Mouse (Mus musculus): ENCODE results near the gene Ang4.
"Not testable (repeated sequence)": the region's sequence is repeated elsewhere in the genome, so short reads cannot be mapped to it uniquely, and the experiment has no call there.

Ang4 gene

DNA sequence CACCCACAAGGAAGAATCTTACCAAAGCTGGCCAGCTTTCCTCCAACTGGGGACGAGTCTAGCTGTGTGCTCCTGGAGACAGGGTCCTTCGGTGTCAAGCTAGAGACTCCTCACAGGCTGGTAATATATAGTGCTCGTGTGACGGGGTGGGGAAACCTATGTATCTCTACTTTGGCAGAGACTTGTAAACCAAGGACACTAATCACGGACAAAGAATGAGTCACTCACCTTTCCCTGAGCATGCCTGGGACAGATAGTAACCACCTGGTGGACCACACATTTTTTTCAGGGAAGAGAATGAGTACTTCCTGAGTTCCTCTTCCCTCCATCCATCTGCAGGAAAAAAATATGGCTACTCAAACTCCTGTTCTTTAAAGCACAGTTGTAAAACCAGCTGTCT, at the start of gene Ang4:
Ang4 (minus strand) TSS at position 101 of the 400 bp plus-strand sequence.
- no peak for DNase-seq (ENCODE audit: low spot score)

DNA sequence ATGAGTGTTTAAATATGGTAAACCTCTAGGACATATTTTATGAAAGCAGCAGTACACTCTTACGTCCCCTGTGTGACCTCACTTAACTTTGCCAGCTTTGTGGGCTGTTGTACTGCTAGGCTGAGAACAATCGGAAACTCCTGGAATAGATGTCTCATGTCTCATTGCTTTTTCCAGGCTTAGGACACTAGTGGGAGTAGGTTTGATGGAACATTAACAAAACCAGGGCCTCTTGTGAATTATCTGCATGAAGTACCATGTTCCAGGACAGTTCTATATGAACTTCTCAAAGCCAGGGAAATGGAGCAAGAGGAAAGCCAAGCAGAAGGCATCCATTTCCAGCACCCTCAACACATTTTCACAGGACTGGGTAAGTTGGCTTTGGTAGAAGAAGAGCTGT, 26.4 kb upstream of the Ang4 start, which contains the start of gene AY358078:
AY358078 (plus strand) TSS at position 301 of the 400 bp plus-strand sequence.
- DNase-seq (ENCODE audit: low spot score), result no peak

DNA sequence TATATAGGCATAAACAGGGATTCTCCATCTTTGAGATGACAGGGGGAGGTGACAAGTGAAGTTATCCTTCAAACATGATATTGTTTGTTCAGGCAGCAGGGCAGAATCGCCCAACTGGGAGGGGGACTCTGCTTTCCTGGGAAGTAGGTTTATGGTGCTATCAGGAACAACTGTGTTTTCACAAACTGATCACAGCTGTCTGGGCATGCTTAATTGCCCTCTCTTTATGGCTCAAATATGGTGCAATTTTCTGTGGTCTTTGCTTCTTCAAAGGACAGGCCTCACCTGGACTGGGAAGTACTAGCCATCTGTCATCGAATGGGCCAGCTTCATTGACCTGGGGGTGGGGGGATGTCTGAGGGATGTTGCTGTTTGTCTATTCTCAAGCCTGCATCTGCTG, 20.7 kb upstream of the Ang4 start:
- no peak for DNase-seq (ENCODE audit: low spot score)

DNA sequence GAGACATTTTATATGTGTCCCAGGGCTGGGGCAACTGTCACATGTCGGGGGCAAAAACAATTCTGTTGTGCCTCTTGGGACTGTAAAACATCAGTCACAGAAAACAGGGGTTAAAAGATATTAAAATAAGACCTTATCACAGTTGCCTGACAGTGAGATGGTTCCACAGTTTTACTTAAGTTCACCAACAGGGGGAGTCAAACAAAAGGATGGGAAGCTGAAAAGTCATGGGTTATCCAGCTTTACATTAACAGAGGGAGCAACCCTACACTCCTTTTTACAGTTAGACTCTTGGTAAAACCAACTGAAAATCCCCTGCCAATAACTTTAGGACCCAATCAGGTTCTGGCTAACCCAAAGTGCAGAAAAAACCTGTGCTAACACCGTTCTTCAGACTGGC, 15.8 kb upstream of the Ang4 start:
- DNase-seq (ENCODE audit: low spot score), result no peak

DNA sequence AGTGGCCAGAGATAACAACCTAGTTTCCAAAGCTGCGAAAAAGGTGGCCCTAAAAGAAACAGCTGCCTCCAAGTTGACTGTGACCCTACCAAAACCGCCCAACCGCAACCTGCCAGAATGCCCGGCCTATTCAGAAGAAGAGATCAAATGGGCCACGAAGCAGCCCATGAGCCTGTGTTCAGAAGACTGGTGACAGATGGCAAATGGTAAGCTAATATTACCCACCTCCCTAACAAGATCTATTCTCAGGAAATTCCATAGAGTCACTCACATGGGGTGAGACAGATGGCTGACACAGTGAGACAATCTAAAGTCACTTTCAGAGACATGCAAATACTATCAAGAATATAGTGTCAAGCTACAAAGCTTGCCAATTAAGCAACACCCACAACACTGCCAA, 13.7 kb upstream of the Ang4 start:
- no peak for DNase-seq (ENCODE audit: low spot score)

DNA sequence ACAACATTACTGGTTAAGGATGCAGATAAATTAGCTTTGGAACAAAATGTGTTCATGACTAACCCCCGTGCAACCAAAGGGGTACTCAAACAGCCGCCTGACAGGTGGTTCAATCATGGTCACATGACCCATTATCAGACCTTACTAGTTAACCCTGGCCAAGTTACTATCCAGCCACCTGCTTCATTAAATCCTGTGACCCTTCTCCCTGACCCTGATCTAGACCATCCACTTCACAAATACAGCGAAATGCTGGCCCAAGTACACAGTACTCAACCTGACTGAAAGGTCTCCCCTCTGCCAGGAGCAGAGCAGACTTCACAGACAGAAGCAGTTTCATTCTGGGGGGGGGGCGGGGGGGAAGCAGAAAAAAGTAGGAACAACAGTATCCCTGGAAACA, 12.9 kb upstream of the Ang4 start:
- no peak for DNase-seq (ENCODE audit: low spot score)

DNA sequence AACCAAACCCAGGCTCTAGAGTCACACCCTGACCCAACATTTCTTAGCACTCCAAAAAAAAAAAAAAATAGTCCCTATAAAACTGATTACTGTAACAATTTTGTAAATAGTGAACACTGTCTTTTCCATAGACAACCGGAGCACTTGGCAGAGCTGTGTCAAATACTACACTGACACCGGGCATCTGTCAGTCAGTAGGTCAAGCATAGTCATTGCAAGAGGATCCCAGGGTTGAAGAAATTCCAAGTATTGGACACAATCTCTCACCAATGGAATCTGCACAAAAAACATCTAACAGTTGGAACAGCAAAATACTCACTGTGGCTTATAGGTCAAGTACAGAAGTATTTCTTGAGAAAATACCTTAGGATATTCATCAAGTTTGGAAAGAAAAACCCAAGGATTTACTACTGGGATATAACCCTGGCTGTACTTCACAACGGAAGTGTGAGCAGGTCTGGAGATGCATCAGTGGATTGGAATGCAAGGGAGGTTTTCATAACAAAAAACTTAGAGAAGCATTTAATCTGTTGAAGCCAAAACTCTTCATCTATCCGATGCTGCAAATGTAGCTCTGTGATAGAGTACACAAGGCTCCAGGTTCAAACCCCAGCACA, 5.6 kb upstream of the Ang4 start:
- no peak for DNase-seq (ENCODE audit: low spot score)

DNA sequence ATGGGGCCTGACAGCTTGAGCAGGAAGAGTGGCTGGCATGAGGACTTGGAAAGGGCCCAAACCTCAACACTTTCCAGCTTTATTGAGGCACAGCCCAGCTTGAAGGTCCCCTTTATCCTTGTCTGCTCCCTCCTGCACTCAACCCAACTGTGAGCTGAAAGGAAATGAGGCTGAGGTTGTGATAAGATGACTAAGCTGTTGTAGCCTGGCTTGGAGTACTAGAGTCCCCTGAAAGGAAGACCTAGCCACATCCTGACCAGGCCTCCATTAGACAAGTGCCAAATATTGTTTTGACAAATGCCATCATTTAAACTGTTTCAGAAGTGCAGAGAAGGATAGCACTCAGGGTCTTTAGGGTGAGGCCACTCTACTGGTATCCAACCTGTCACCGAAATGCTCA, 4.4 kb upstream of the Ang4 start:
- DNase-seq (ENCODE audit: low spot score), result no peak

DNA sequence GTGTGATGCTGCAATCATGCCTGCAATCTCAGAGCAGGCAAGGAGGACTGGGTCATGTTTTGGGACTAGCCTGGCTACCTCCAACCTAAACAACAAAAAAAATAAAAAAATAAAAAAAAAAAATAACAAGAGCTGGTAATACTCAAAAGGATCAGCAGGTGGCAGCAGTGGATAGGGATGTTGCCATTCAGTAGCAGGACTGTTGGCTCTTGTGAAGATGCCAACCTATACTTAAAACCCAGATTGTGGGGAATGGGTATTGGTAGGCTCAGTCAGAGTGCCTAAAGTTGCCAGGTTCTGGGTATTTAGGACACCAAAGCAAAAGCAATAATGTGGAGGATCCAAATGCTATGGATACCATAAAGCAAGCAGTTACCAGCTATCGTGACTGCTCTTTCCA, 2.0 kb downstream of the Ang4 start:
- DNase-seq (ENCODE audit: low spot score), result not testable (repeated sequence)

DNA sequence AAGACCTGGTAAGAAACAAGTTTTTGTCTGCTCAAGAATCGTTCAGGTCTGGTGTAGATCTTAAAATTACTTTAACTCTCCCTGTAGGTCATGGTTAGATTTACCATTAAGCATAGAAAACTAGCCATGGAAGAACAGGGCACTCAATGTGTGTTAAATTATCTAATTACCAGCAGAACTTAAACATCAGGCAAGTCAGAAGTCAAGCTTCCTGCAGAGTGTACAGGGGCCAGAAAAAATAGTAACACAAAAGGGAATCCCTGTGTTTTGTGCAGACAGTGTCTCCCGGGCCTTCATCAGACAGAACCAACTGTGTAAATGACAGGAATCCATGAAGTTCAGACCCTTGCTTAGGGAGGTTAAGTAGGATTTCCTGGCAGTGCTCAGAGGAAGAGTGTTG, 17.4 kb downstream of the Ang4 start:
- no peak for DNase-seq (ENCODE audit: low spot score)

DNA sequence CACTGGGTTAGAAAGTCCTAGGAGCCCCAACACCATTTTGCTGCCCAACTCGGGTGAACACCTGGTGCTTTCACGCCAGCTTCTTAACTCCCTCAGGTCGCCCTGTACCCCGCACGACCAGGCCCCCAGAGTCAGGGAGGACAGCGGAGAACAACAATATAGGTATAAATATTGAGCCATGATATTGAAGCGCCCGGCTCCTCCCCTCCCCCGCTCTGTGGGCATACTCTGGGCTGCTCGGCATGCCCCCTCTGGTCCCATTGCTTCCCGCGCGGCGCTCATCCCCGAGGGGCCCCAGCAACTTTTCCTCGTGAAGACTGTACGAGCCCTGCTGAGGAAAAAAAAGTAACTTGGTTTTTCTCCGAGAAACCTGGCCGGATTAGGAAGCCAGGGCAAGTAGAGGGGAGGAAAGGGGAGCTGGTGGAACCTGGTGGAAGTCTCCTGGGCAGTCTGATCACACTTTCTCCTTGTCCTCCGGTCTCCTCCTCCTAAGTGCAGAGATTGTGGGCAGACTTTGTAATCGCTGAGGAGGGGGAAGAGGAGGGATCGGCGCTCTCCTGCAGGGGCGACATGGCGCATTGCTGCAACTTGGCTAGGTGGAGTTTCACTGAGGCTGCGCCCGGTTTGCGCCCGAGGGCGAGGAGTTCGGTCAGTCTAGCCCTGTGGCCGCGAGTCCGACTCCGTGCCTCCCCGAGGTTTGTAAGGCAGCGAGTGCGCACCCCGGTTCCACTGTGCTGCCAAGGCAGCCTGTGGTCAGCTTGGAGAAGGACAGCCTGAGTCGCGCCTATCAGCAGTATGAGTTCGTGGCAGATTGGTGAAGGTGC, 32.8 kb downstream of the Ang4 start:
- no peak for DNase-seq (ENCODE audit: low spot score)

DNA sequence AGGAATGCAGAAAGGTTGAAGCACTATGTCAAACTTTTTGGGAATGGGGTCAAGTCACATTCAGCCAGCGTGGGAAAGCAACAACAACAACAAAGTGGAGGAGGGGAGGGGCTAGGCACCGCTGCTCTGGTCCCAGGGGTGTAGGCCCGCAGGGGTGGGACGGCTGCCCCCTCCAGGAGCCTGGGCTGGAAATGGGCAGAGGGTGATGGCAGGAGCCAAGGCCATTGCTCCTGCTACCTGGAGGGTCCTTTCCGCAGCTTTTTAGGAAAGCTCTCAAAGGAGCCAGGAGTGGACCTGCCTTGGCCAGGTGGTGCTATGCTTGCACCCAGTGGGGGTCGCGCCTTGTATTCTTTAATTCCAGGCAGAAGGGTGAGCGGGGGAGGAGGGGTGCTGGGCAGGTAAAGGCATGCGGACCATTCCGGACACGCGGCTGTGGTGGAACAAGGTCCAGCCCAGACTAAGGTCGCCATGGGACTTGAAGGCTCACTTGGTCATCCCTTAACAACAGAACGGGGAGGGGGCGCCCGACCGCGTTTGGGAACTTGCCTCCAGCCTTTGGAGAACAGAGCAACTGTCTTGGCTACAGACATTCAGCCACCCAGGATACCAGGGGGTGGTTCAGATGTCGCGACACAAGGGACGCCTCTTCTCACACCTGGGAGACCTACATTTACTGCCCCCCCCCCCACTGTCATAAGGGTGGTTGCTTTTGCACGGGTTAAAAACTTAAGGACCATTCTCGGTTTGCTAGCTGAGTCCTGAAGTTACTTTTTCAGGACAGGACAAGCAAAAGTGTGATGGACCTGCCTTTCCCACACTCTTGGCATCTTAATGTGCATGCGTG, 34.0 kb downstream of the Ang4 start:
- no peak for DNase-seq (ENCODE audit: low spot score)

DNA sequence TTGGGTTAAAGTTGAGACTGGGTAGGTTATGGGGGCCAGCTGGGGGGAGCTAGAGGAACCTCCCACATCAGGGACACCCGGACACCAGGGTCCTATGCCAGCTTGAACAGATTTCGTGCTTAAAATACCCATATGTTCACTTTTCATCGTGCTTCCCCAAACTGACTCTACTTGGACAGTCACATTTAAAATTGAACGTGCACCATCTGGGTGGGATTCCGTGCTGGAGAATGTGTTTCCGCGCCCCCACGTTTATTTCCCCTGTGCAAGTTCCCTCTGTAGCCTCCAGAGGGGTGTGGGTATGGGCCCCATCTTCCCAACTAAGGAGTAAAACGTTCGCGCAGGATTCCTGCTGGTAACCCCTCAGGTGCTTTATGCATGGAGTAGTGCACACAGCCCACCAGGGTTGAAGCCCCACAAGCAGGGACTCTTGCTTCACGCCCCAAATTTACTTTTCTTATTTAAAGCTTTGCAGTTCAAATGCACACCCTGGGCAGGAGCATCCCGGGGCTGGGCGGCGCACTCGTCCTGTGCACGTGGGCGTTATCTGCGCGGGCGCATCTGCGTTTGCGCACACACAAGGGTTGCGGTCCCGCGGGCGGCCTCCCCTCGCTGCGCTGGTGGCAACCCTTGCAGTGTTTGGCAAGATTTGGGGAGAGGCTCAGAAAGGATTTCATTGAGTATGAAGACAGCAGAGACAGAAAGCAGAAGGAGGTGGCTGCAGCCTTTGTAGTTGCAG, 34.8 kb downstream of the Ang4 start:
- DNase-seq (ENCODE audit: low spot score), result no peak

DNA sequence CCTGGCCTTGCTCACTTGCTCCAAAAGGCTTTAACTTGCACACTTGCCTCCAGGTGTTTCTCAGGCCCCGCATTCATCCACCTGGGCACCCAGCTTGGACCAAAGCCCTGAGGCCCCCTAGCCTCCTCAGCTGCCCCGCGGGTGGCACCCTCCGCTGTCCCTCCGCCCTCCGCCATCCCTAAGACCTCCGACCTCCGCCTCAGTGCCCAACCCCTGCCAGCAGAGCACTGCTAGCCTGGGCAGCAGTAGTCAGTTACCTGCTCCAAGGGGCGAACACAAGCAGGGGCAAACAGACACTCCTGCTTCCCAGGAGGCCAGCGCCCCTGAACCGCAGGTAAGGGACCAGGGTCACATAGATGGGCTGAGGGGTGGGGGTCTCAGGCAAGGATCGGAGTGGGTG, 35.4 kb downstream of the Ang4 start:
- DNase-seq (ENCODE audit: low spot score), result no peak

DNA sequence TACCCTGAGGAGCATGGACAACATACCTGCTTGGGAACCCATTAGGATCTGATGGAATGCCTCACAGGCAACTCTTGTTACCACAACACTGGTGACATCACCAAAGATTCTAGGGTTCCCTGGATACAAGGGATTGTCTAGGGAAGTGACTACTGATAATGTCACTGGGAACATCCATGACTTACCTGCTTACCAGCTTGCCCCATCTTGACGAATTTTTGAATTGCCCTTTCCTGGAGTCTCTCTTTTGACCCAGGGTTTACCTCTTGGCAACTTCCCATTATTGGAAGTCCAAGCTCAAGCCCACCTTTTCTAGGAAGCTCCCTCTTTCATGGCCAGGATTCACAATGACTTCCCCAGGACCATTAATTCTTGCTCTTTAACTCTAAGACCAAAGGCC, 56.3 kb downstream of the Ang4 start, which contains the start of gene Gm5800:
Gm5800 (minus strand) TSS at position 101 of the 400 bp plus-strand sequence.
- no peak for DNase-seq (ENCODE audit: low spot score)

Data from lung, postnatal 25 days (tissue).